ENCODE assay signal across 7 mouse cellular contexts in the genomic region with DNA sequence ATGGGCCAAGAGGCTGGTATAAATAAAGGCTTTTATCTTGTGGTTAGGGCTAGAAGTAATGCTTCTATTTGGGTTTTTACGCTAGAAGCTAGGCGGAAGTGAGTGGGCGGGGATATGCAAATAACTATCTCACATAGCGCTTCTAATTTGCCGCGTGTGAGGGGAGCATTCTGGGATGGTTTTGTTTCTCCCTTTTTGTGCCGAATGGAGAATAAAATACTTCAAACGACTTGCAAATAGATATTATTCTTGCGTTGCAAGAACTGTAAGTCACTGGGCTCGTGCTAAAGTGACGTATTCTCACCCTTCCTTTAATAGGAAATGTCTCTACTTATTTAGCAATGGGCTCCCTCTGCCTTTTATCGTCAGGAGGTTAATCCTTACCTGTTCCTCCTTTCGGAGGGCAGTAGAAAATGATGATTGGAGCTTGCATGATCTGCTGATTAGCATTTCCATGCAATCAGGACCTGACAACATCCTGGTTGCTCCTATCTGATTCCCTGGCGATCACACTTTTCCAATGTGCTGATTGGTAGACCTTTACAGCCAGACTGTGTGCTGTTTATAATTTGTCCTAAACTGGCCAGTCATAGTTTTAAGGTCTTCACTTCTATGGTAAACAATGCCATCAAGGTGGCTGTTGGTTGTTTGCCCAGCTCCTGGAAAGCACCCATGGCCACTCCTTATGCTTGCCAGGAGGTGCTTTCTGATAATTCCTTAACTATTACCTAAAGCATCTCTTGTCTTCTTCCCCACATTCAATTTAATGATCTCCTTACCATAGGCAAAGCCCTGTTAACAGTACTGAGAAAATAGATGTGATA. TPM values are rescaled to one million over a fixed set of nuclear protein-coding genes. Genes with fewer than 3 reads are reported as not detected.
A peak's percentile ranks its signal among the peaks of the same experiment; 100 is the strongest.
DNase-seq lines count a peak whose midpoint lies in the region; ATAC-seq and TF ChIP-seq lines count a peak whose summit lies in the region.

No protein-coding gene starts in this region.

- peak; percentile 97 for DNase-seq in adipocyte (ENCODE audit: low spot score)
- peak; percentile 85 for DNase-seq in gastrocnemius, adult 2 months
- peak; percentile 98 for DNase-seq in hindlimb bud, embryonic 11.5 days (ENCODE audit: extremely low spot score, low read depth, low spot score)
- peak; percentile 89 to 90 for DNase-seq in left cerebral cortex, postnatal 10 days (ENCODE audit: extremely low spot score in 1 of 2, low spot score in 2 of 2)
- peak; percentile 88 to 91 for DNase-seq in right cerebral cortex, adult 2 months (ENCODE audit: low spot score in 2 of 2)

- intact Hi-C loops in gastrocnemius, adult 2 months (cut with DNase I) = loop anchor here (2.0 kb wide), 1 partner anchor 16 kb away; a partner anchor contains a TSS
- intact Hi-C loops in left cerebral cortex, postnatal 10 days (cut with DNase I) = no loop called here

- peaks cover 77% of the 10 kb centered on the region for H3K4me1 ChIP-seq in megakaryocyte, embryonic 14.5 days

- no peaks in the 10 kb centered on the region for H3K9me3 ChIP-seq in megakaryocyte, embryonic 14.5 days

- peak; percentile 76 for ATAC-seq in common myeloid progenitor, adult 5-6 weeks (replicated peaks; ENCODE audit: low read depth, poor library complexity, severe bottlenecking)

- no peaks in the 10 kb centered on the region for H3K27me3 ChIP-seq in megakaryocyte, embryonic 14.5 days (replicated peaks)

- H3K27ac ChIP-seq in gastrocnemius, adult 2 months = peak overlapping the region; percentile 99

- peak; percentile 11; the same call in 1 of the 2 replicates for TF ChIP-seq CTCF in gastrocnemius, adult 2 months (IDR thresholded peaks at IDR 0.05)

- peak overlapping the region; percentile 62 for H3K4me3 ChIP-seq in gastrocnemius, adult 2 months
- peak overlapping the region; percentile 88 for H3K4me3 ChIP-seq in megakaryocyte, embryonic 14.5 days (replicated peaks)

- no peaks in the 10 kb centered on the region for H3K36me3 ChIP-seq in megakaryocyte, embryonic 14.5 days (replicated peaks; ENCODE audit: low read length)

RNA-seq across cellular contexts. Expression of a gene that starts 2.7 kb away (rescaled TPM):
- 23.2 and 26.3 TPM in 2 replicates for total RNA-seq in common myeloid progenitor, adult 5-6 weeks (2017)
- 1 to 10 TPM; 3.9 to 5.7 TPM for total RNA-seq in gastrocnemius, adult 2 months (2021)
- 10 to 100 TPM; 12.0 to 12.1 TPM for total RNA-seq in left cerebral cortex, postnatal 10 days (2021)
- 40.2 and 62.0 TPM in 2 replicates for polyA plus RNA-seq in megakaryocyte, embryonic 14.5 days (2012; ENCODE audit: insufficient read depth, low replicate concordance)

RNA-seq across cellular contexts. Expression of a gene that starts 13.8 kb away (rescaled TPM):
- total RNA-seq in common myeloid progenitor, adult 5-6 weeks (2017) = 4.5 and 5.4 TPM in 2 replicates
- 10 to 100 TPM; 17.9 to 18.9 TPM for total RNA-seq in gastrocnemius, adult 2 months (2021)
- 10 to 100 TPM; 21.9 to 25.5 TPM for total RNA-seq in left cerebral cortex, postnatal 10 days (2021)
- polyA plus RNA-seq in megakaryocyte, embryonic 14.5 days (2012; ENCODE audit: insufficient read depth, low replicate concordance) = 60.9 and 88.1 TPM in 2 replicates

RNA-seq across cellular contexts. Expression of a gene that starts 15.0 kb away (rescaled TPM):
- 7.1 and 10.0 TPM in 2 replicates for total RNA-seq in common myeloid progenitor, adult 5-6 weeks (2017)
- total RNA-seq in gastrocnemius, adult 2 months (2021) = 10 to 100 TPM; 38.0 to 42.7 TPM
- total RNA-seq in left cerebral cortex, postnatal 10 days (2021) = 1,000 to 10,000 TPM; 1,124 to 1,163 TPM
- polyA plus RNA-seq in megakaryocyte, embryonic 14.5 days (2012; ENCODE audit: insufficient read depth, low replicate concordance) = 61.5 and 159 TPM in 2 replicates

RNA-seq across cellular contexts. Expression of a gene that starts 21.7 kb away (rescaled TPM):
- 9.3 and 16.9 TPM in 2 replicates for total RNA-seq in common myeloid progenitor, adult 5-6 weeks (2017)
- 10 to 100 TPM; 68.2 to 76.8 TPM for total RNA-seq in gastrocnemius, adult 2 months (2021)
- total RNA-seq in left cerebral cortex, postnatal 10 days (2021) = 10 to 100 TPM; 71.2 to 83.9 TPM
- 42.3 and 83.5 TPM in 2 replicates for polyA plus RNA-seq in megakaryocyte, embryonic 14.5 days (2012; ENCODE audit: insufficient read depth, low replicate concordance)

RNA-seq across cellular contexts. Expression of a gene that starts 27.8 kb away (rescaled TPM):
- total RNA-seq in common myeloid progenitor, adult 5-6 weeks (2017) = 89.5 and 121 TPM in 2 replicates
- not detected for total RNA-seq in gastrocnemius, adult 2 months (2021)
- total RNA-seq in left cerebral cortex, postnatal 10 days (2021) = 1 to 10 TPM; 3.0 to 3.1 TPM
- polyA plus RNA-seq in megakaryocyte, embryonic 14.5 days (2012; ENCODE audit: insufficient read depth, low replicate concordance) = 41.3 and 65.2 TPM in 2 replicates

Comparison
In these comparisons a context has a peak if more than half of its experiments do, and no peak if none do; other contexts are left out.
1. Peak in every context shown above with its lines: DNase-seq, ATAC-seq, H3K4me3 ChIP-seq and H3K27ac ChIP-seq.
2. RNA of a gene that starts 15.0 kb away (total RNA-seq): 1,124 to 1,163 TPM in left cerebral cortex, postnatal 10 days; 38.0 to 42.7 TPM in gastrocnemius, adult 2 months and 7.1 to 10.0 TPM in common myeloid progenitor, adult 5-6 weeks; every median in the first group is over 10 times any median in the second.